Mouse (Mus musculus) 3T3-L1 (cell line): ENCODE data around the gene Mapk7.

ENCODE experiments used
- DNase-seq: peaks from one replicate; pipeline ENCODE4 v3.0.0-alpha.2; 2015; ENCODE audit warnings: low read depth, low spot score

Gene Mapk7

GRCm38 (mm10) chr11:61465422-61465821 is 28.8 kb downstream of the Mapk7 start:
- no peak for DNase-seq

- no peak for DNase-seq
Observed at GRCm38 (mm10) chr11:61464071-61464470, 30.1 kb downstream of the Mapk7 start.

GRCm38 (mm10) chr11:61449499-61450292 is 44.5 kb downstream of the Mapk7 start:
- DNase-seq, result no peak

- peak; percentile 9 for DNase-seq
Observed at GRCm38 (mm10) chr11:61448599-61449225, 45.5 kb downstream of the Mapk7 start.

GRCm38 (mm10) chr11:61448041-61448440 is 46.2 kb downstream of the Mapk7 start:
- no peak for DNase-seq

GRCm38 (mm10) chr11:61447296-61447695 is 46.9 kb downstream of the Mapk7 start:
- DNase-seq, result no peak

GRCm38 (mm10) chr11:61443807-61444206 is 50.4 kb downstream of the Mapk7 start:
- no peak for DNase-seq

GRCm38 (mm10) chr11:61441670-61442069 is 52.5 kb downstream of the Mapk7 start:
- no peak for DNase-seq

GRCm38 (mm10) chr11:61440416-61440815 is 53.8 kb downstream of the Mapk7 start:
- DNase-seq, result no peak

- no peak for DNase-seq
Observed at GRCm38 (mm10) chr11:61439170-61439569, 55.0 kb downstream of the Mapk7 start.
